Mouse (Mus musculus) heart, embryonic 10.5 days (tissue): Measurements from ENCODE around the gene Arhgef25. TPM values are rescaled to one million over a fixed set of nuclear protein-coding genes. Genes with fewer than 3 reads are reported as not detected.

Source experiments
- DNase-seq: peaks from one replicate; pipeline ENCODE4 v3.0.0-alpha.2; 2017; ENCODE audit warnings: low spot score
- H3K27ac ChIP-seq: fragments of 300-500 bp; sonication (generic); 2 replicates; pipeline ENCODE4 v1.5.1; 2016; ENCODE audit warnings: mild to moderate bottlenecking
- H3K27me3 ChIP-seq: fragments of 300-500 bp; sonication (generic); 2 replicates; pipeline ENCODE4 v1.6.1; 2016; ENCODE audit warnings: mild to moderate bottlenecking; ENCODE audit not compliant: poor library complexity, insufficient read depth, severe bottlenecking
- H3K36me3 ChIP-seq: fragments of 300-500 bp; sonication (generic); 2 replicates; pipeline ENCODE4 v1.6.1; 2016; ENCODE audit warnings: mild to moderate bottlenecking, moderate library complexity
- H3K4me1 ChIP-seq: fragments of 300-500 bp; sonication (generic); 2 replicates; pipeline ENCODE4 v1.6.1; 2016; ENCODE audit warnings: mild to moderate bottlenecking
- H3K4me3 ChIP-seq: fragments of 300-500 bp; sonication (generic); 2 replicates; pipeline ENCODE4 v1.5.1; 2016; ENCODE audit warnings: mild to moderate bottlenecking, moderate library complexity
- H3K9me3 ChIP-seq: fragments of 300-500 bp; sonication (generic); 2 replicates; pipeline ENCODE4 v1.6.1; 2016; ENCODE audit warnings: mild to moderate bottlenecking, moderate library complexity
- WGBS: fragments of 180-500 bp; shearing (Covaris S2); methylation state at CpG from one replicate; pipeline ENCODE4 v1.1.7; 2016; 5-methylcytosine and 5-hydroxymethylcytosine counted together
- polyA plus RNA-seq: library from polyadenylated mRNA; unstranded; fragments of >200 nt; fragmentation: Nextera tagmentation; extraction: Ambion mirVana; gene quantifications from 2 replicates; pipeline ENCODE4 v1.2.1, GENCODE M21; 2016

Arhgef25 gene
- polyA plus RNA-seq, 1 experiment from 2014 or later = 28.8 TPM

DNA sequence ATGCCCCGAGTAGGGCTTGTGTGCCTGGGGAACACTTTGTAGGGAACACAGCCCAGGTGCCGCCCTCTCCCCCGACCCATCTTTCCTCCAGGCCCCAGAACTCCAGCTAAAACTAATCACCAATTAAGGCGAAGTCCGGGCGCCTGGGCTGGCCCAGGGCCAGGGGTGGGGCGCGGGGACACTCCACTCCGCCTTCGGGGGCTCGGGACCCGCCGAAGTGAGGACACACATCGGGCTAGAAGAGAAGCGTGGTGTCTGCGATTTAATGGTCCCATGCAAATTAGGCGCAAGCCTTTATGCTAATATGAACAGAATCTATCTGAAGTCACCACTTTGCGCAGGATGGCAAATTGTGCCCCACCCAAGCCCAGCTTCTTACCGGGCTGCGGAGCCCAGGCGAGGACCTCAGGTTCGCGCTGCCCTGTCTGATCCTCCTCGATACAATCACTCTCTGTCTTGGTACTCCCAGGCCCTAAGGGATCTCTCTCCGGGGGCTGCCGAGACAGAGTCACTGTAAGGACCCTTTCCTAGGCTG is 700 bp downstream of the Arhgef25 start:
- no peaks in the 10 kb centered on the region for H3K9me3 ChIP-seq
- peaks cover 16% of the 10 kb centered on the region for H3K27me3 ChIP-seq
- WGBS = 1% methylated on average over 26 of the region's 26 CpGs
- no peak for DNase-seq
- peaks cover 24% of the 10 kb centered on the region for H3K36me3 ChIP-seq
- H3K4me1 ChIP-seq = peaks cover 62% of the 10 kb centered on the region
- peak overlapping the region; percentile 92 for H3K27ac ChIP-seq
- peak overlapping the region; percentile 81 for H3K4me3 ChIP-seq

DNA sequence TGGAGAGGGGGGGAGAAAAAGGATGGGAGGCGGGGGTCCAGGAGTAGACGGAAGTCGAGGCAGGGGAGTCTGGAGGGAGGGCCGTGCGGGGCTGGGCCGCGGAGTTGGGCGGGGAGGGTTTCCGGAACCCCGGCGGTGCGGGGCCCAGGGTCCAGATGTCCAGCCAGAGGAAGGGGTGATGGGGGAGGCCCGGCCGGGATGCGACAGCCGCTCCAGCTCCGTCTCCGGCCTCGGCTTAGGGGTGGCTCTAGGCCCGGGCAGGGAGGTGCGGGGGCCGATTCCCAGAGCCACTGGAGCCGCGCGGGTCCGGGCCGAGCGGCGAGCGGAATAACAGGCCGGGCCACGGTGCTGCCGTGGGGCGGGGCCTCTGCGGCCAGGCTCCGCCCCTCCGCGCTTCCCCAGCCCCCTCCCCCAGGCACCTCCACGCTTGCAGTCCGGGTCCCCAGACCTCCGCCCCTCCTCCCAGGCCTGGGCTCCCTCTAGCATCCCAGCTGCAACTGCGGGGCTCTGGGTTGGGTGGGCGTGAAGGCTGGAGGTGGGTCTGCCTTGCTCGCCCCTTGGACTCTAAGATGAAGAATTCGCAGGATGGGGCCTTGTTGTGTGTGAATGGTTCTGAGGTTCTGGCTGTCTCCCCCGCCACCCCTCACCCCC is 1.3 kb downstream of the Arhgef25 start:
- H3K9me3 ChIP-seq = no peaks in the 10 kb centered on the region
- under 1% methylated on average over 45 of the region's 46 CpGs for WGBS
- H3K36me3 ChIP-seq = peaks cover 26% of the 10 kb centered on the region
- H3K4me3 ChIP-seq = peak overlapping the region; percentile 81
- DNase-seq = peak; percentile 88
- H3K4me1 ChIP-seq = peaks cover 68% of the 10 kb centered on the region
- H3K27me3 ChIP-seq = peaks cover 22% of the 10 kb centered on the region
- H3K27ac ChIP-seq = peak overlapping the region; percentile 92

GRCm38 (mm10) chr10:127188079-127188453 is 1.8 kb downstream of the Arhgef25 start:
- 2% methylated on average over 21 of the region's 21 CpGs for WGBS
- H3K27ac ChIP-seq = peak overlapping the region; percentile 92
- H3K27me3 ChIP-seq = peaks cover 27% of the 10 kb centered on the region
- no peak for DNase-seq
- peaks cover 73% of the 10 kb centered on the region for H3K4me1 ChIP-seq
- no peaks in the 10 kb centered on the region for H3K9me3 ChIP-seq
- peak overlapping the region; percentile 81 for H3K4me3 ChIP-seq
- H3K36me3 ChIP-seq = peaks cover 28% of the 10 kb centered on the region

DNA sequence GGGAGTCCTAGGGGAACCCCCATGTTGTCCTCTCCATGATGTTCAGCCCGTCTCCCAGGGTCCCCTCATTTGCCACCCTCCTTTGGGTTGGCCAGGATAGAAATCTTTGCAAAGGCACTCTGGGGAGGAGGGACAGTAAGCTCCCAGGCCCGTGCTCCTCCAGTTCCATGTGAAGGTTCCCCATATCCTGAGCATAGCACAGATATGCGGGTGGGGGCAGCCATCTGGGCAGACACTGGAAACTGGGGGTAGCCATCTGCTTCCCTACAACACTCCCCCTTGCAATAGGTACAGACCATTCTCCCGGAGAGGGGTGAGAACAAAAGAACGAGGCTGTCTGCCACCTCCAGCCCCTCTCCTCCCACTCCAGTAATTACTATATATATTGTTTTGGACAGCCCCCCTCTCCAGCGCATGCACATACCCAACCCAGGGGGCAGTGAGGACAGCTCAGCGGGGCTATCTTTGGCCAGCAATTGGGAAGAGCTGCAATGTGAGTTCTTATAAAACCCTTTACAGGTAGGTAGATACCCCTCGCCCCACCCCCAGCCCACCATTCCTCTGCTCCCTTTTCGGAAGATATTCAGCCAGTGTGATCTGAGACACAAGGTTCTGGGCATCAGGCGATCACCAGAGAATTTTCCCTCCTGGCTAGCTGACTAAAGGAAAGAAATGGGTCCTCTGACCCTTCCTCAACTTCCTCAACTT is 2.4 kb downstream of the Arhgef25 start:
- peaks cover 28% of the 10 kb centered on the region for H3K36me3 ChIP-seq
- H3K9me3 ChIP-seq = no peaks in the 10 kb centered on the region
- WGBS = 46% methylated on average over 10 of the region's 10 CpGs
- peaks cover 33% of the 10 kb centered on the region for H3K27me3 ChIP-seq
- peak overlapping the region; percentile 81 for H3K4me3 ChIP-seq
- no peak for DNase-seq
- H3K27ac ChIP-seq = peak overlapping the region; percentile 92
- peaks cover 69% of the 10 kb centered on the region for H3K4me1 ChIP-seq

DNA sequence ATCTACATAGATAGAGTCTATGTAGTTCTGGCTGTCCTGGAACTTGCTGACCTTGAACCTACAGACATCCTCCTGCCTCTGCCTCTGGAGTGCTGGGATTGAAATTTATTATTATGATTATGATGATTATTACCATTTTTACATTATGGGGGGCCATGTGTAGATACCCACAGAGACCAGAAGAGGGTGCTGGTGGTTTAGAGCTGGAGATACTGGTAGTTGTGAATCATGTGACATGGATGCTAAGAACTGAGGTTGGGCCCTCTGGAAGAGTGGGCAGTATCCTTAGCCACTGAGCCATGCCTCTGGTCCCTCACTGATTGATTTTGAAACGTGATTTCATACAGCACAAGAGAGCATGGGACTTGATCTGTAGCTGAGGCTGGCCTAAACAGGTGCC is 3.4 kb downstream of the Arhgef25 start:
- no peak for DNase-seq
- 70% methylated on average over 1 of the region's 1 CpGs for WGBS

GRCm38 (mm10) chr10:127185506-127185905 is 4.4 kb downstream of the Arhgef25 start:
- Histone ChIP-seq H3K4me1 (peaks cover 59% of the 10 kb centered on the region), H3K27ac (no peak overlapping the region), H3K4me3 (no peak overlapping the region), H3K9me3 (no peaks in the 10 kb centered on the region), H3K27me3 (peaks cover 53% of the 10 kb centered on the region), H3K36me3 (peaks cover 25% of the 10 kb centered on the region)
- DNase-seq = no peak
- WGBS = 77% methylated on average over 15 of the region's 15 CpGs

More for the DNA sequence above, 3.4 kb downstream of the Arhgef25 start:
- no peaks in the 10 kb centered on the region for H3K9me3 ChIP-seq
- peaks cover 44% of the 10 kb centered on the region for H3K27me3 ChIP-seq
- H3K4me1 ChIP-seq = peaks cover 64% of the 10 kb centered on the region
- H3K27ac ChIP-seq = no peak overlapping the region
- H3K4me3 ChIP-seq = no peak overlapping the region
- H3K36me3 ChIP-seq = peaks cover 25% of the 10 kb centered on the region

- 66% methylated on average over 9 of the region's 9 CpGs for WGBS
- peaks cover 57% of the 10 kb centered on the region for H3K27me3 ChIP-seq
These were observed 4.8 kb downstream of the Arhgef25 start for GRCm38 (mm10) chr10:127185101-127185500.

DNA sequence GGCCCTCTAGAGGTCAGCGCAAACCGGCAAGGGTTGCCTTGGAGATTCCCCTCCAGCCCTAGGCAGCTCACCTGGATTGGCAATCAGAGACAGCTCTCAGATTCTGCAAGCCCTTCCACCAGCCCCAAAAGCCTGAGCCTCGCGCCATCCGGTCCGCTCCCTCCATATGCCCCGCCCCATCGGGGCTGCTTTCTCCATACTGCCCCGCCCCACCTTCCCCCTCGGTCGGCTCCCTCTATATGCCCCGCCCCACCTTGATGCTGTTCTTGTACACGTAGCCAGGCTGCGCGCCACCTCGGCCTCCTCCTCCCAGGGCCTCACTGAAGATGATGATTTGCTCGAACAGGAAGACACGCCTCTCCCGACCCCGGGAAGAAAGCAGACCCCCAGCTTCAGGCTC is 6.1 kb downstream of the Arhgef25 start:
- no peaks in the 10 kb centered on the region for H3K9me3 ChIP-seq
- H3K4me3 ChIP-seq = peak overlapping the region; percentile 38
- H3K27ac ChIP-seq = no peak overlapping the region
- 10% methylated on average over 20 of the region's 20 CpGs for WGBS
- peaks cover 55% of the 10 kb centered on the region for H3K4me1 ChIP-seq
- peaks cover 25% of the 10 kb centered on the region for H3K36me3 ChIP-seq
- no peak for DNase-seq
- H3K27me3 ChIP-seq = peaks cover 70% of the 10 kb centered on the region

More at GRCm38 (mm10) chr10:127185101-127185500, 4.8 kb downstream of the Arhgef25 start:
- H3K9me3 ChIP-seq = no peaks in the 10 kb centered on the region
- no peak for DNase-seq
- no peak overlapping the region for H3K27ac ChIP-seq
- peaks cover 25% of the 10 kb centered on the region for H3K36me3 ChIP-seq
- no peak overlapping the region for H3K4me3 ChIP-seq
- H3K4me1 ChIP-seq = peaks cover 59% of the 10 kb centered on the region

DNA sequence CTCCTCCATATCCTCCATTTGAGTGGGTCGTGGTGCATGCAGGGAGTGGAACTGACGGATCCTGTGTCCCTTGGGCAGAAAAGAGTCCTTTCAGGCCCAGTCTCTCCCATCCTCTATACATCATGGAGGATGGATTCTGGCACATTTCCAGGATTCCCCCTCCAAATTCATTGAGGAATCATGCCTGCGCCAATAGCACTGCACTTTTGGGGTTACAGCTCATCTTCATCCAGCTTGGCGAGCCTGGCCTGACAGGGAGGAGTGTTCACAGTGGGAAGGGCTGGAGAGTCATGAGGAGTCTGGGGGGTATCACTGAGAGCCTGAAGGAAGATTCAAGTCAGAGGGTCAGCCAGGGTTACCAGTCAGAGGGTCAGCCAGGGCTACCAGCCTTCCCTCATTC is 7.3 kb downstream of the Arhgef25 start:
- peaks cover 82% of the 10 kb centered on the region for H3K27me3 ChIP-seq
- peaks cover 25% of the 10 kb centered on the region for H3K36me3 ChIP-seq
- no peak overlapping the region for H3K27ac ChIP-seq
- DNase-seq = no peak
- 83% methylated on average over 4 of the region's 4 CpGs for WGBS
- H3K4me1 ChIP-seq = peaks cover 55% of the 10 kb centered on the region
- H3K4me3 ChIP-seq = no peak overlapping the region; the same call in 1 of the 2 replicates
- no peaks in the 10 kb centered on the region for H3K9me3 ChIP-seq

GRCm38 (mm10) chr10:127181566-127181965 is 8.3 kb downstream of the Arhgef25 start:
- Histone ChIP-seq H3K4me1 (peaks cover 60% of the 10 kb centered on the region), H3K27me3 (peaks cover 92% of the 10 kb centered on the region), H3K9me3 (no peaks in the 10 kb centered on the region), H3K4me3 (no peak overlapping the region), H3K36me3 (peaks cover 19% of the 10 kb centered on the region), H3K27ac (no peak overlapping the region)
- 59% methylated on average over 6 of the region's 6 CpGs for WGBS
- DNase-seq = no peak

GRCm38 (mm10) chr10:127180695-127181047 is 9.2 kb downstream of the Arhgef25 start:
- H3K4me3 ChIP-seq = peak overlapping the region; percentile 54
- peaks cover 63% of the 10 kb centered on the region for H3K4me1 ChIP-seq
- H3K27ac ChIP-seq = no peak overlapping the region
- peaks cover 99% of the 10 kb centered on the region for H3K27me3 ChIP-seq
- 8% methylated on average over 3 of the region's 3 CpGs for WGBS
- DNase-seq = no peak
- peaks cover 17% of the 10 kb centered on the region for H3K36me3 ChIP-seq
- no peaks in the 10 kb centered on the region for H3K9me3 ChIP-seq

DNA sequence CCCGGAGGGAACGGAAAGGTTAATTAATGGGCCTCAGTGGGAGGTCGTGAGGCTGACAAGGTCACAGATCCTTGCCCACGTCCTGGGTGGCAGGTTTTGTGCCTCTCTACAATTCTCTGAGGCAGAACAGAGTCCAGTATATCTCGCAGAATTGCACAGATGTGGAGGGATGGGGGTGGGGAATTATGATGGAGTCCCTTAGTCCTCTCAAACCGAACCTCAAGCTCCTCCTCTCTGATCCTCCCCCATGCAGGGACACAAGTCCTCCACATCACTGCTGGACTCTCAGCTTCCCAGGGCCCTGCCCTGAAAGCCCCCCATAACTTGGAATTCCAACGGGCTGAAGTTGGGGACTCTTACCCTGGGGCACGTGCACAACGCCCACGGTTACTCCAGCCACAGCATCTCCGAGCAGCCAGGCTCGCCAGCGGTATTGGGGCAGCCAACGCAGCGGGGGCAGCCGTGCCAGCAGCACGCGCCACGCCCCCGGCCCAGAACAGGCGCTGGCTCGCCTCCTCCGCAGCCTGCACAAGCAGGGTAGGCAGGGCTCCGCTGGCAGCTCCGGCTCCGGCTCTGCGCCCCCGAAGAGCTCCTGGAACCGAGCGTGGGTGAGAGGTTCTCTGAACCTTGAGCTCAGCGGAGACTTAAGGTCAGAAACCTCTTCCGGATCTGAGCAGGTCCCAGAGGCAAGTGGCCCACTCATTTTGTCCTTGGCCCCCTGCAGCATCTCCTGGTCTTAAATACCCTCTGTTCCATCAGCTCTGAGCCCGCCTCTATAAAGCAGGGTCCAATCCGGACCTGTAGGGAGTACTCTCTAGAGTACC is 9.8 kb downstream of the Arhgef25 start, which contains the start of gene Slc26a10:
Slc26a10 (minus strand) TSS at position 775 of the 824 bp plus-strand sequence.
- WGBS = 2% methylated on average over 34 of the region's 34 CpGs
- Histone ChIP-seq H3K4me3 (peak within 1 kb of the TSS; percentile 54), H3K27ac (no peak within 1 kb of the TSS), H3K4me1 (peaks cover 63% of the 10 kb centered on the region), H3K36me3 (peaks cover 17% of the 10 kb centered on the region), H3K27me3 (peaks cover 93% of the 10 kb centered on the region), H3K9me3 (no peaks in the 10 kb centered on the region)
- DNase-seq = peak; percentile 73
